Mouse (Mus musculus) ovary, adult 10 weeks (tissue): Measurements from ENCODE around the gene Lce1j. TPM values are rescaled to one million over a fixed set of nuclear protein-coding genes. Genes with fewer than 3 reads are reported as not detected.

ENCODE experiments used
- polyA plus RNA-seq: library from polyadenylated mRNA; stranded (reverse); fragments of 350-450 nt; fragmentation: Illumina TruSeq; extraction: RNeasy Lipid Tissue Mini Kit (QIAGEN cat#74804); gene quantifications from one replicate; pipeline ENCODE4 v1.2.3, GENCODE M21; 2014

Gene Lce1j
- polyA plus RNA-seq = not detected

DNA sequence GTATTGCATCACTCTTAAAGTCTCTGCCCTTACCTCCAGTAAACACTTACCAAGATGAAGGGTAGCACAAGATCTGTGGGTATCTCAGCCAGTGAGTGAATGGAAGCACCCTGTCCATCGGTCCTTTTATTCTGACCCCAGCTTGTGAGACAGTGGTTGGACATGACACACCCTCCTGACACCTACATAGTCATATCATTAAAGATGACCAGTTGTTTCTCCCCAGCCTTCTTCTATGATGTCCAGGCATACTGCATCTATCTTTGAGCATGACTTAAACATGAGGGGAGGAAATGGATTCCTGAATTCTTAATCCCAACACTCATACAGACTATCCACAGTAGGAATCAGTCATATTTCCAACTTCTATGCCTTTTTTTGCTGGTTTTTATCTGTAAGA lies at the start of gene Lce1j:
TSS of gene Lce1j (minus strand) at position 101 of the 400 bp plus-strand sequence.

DNA sequence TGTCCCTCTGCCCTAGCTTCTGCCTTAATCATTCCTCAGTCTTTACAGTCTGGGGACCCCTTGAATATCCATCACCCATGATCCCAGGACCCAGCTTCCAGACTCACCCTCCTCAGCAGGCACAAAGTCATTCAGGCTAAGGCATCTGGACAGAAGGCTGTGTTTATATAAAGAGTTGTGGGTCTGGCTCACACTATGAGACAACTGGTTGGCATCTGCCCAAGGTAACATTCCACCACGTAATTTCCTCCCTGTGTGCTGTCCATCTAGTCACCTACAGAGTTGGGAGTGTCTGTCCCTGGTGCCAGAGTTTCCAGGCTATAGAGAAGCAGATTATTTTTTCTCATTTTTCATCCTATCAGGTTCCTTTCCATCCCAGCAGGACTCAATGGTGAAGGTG lies 36.8 kb upstream of the Lce1j start, which contains the start of gene Kprp:
TSS of gene Kprp (minus strand) at position 140 of the 400 bp plus-strand sequence.

DNA sequence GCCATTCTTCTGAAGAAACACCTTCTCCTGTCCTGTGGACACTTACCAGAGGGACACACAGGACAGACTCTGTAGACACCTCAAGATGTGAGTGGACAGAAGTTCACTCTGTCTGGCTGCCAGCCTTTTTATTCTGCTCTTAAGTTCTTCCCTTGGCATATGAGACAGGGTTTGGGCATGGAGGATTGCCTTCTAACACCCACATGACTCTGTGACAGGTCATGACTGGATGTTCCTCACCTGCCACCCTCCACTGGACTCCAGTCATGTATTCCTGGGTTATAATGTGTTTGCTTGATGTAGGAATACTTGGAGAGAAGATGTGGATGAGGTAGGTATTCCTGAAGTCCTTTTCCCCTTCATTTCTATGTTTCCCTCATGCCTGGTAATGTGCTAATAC lies 17.5 kb upstream of the Lce1j start, which contains the start of gene Lce1k:
TSS of gene Lce1k (minus strand) at position 101 of the 400 bp plus-strand sequence.

GRCm38 (mm10) chr3:92778799-92779198 lies 11.5 kb downstream of the Lce1j start, which contains the start of gene Lce1i:
TSS of gene Lce1i (minus strand) at chr3:92778899.

GRCm38 (mm10) chr3:92764965-92765364 lies 25.3 kb downstream of the Lce1j start, which contains the start of gene Lce1h:
TSS of gene Lce1h (minus strand) at chr3:92765065.

GRCm38 (mm10) chr3:92752238-92752637 lies 38.1 kb downstream of the Lce1j start, which contains the start of gene Lce1g:
TSS of gene Lce1g (minus strand) at chr3:92752338.

DNA sequence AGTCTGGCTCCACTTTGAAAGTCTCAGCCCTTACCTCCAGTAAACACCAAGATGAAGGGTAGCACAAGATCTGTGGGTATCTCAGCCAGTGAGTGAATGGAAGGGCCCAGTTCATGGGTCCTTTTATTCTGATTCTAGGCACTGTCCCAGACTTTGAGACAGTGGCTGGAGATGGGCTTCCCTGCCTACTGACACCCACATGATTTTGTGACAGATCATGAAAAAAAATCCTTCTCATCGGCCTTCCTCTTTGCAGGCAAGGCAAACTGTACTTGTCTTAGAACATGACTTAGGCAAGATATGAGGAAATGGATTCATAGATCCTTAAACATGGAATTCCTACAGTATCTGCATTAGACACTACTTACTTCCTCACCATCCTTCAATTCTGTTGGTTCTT lies 51.3 kb downstream of the Lce1j start, which contains the start of gene Gm38119:
TSS of gene Gm38119 (minus strand) at position 101 of the 400 bp plus-strand sequence.

Other genes starting within 250 kb of the Lce1j start
- gene Ivl, start 216.8 kb downstream of the Lce1j start, polyA plus RNA-seq = not detected
- not detected for gene Smcp, start 201.5 kb downstream of the Lce1j start, polyA plus RNA-seq
- gene 2210017I01Rik, start 183.0 kb downstream of the Lce1j start, polyA plus RNA-seq = not detected
- gene Lce6a, start 168.9 kb downstream of the Lce1j start, polyA plus RNA-seq = not detected
- not detected for gene Lce1a1, start 142.2 kb downstream of the Lce1j start, polyA plus RNA-seq
- not detected for gene Lce1b, start 133.6 kb downstream of the Lce1j start, polyA plus RNA-seq
- gene Lce1a2, start 120.2 kb downstream of the Lce1j start, polyA plus RNA-seq = not detected
- not detected for gene Lce1c, start 111.3 kb downstream of the Lce1j start, polyA plus RNA-seq
- gene Lce1d, start 103.3 kb downstream of the Lce1j start, polyA plus RNA-seq = not detected
- gene Lce1e, start 81.4 kb downstream of the Lce1j start, polyA plus RNA-seq = not detected
- gene Lce1f, start 70.2 kb downstream of the Lce1j start, polyA plus RNA-seq = not detected
- not detected for gene Gm38119, start 51.4 kb downstream of the Lce1j start, polyA plus RNA-seq
- gene Lce1g, start 38.2 kb downstream of the Lce1j start, polyA plus RNA-seq = not detected
- gene Lce1h, start 25.4 kb downstream of the Lce1j start, polyA plus RNA-seq = not detected
- not detected for gene Lce1i, start 11.6 kb downstream of the Lce1j start, polyA plus RNA-seq
- gene Lce1k, start 17.4 kb upstream of the Lce1j start, polyA plus RNA-seq = not detected
- gene Kprp, start 36.7 kb upstream of the Lce1j start, polyA plus RNA-seq = not detected
- gene Lce1l, start 60.8 kb upstream of the Lce1j start, polyA plus RNA-seq = not detected
- gene 2310050C09Rik, start 79.7 kb upstream of the Lce1j start, polyA plus RNA-seq = not detected
- gene Lce3a, start 135.7 kb upstream of the Lce1j start, polyA plus RNA-seq = not detected
- not detected for gene Lce3b, start 142.5 kb upstream of the Lce1j start, polyA plus RNA-seq
- not detected for gene Lce3c, start 154.0 kb upstream of the Lce1j start, polyA plus RNA-seq
- gene Lce3d, start 166.9 kb upstream of the Lce1j start, polyA plus RNA-seq = not detected
- gene Lce3e, start 176.5 kb upstream of the Lce1j start, polyA plus RNA-seq = not detected
- gene Lce3f, start 201.7 kb upstream of the Lce1j start, polyA plus RNA-seq = not detected
- gene Crct1, start 225.2 kb upstream of the Lce1j start, polyA plus RNA-seq = not detected
- gene Lce1m, start 228.5 kb upstream of the Lce1j start, polyA plus RNA-seq = not detected